Mouse (Mus musculus) kidney, adult 11 months (tissue): ENCODE measurements at regions not wholly inside any gene's neighbourhood (a gene's known extent, or its start where the extent isn't known, plus 50 kb on each side); places are given as distances from the start of the nearest gene placed in this dataset.
A peak's percentile ranks its signal among the peaks of the same experiment; 100 is the strongest.

Source experiments
- DNase-seq: peaks from one replicate; pipeline ENCODE4 v3.0.0; 2022

GRCm38 (mm10) chr1:81516575-81517210 lies 439.9 kb downstream of the Nyap2 start:
- DNase-seq, result no peak

DNA sequence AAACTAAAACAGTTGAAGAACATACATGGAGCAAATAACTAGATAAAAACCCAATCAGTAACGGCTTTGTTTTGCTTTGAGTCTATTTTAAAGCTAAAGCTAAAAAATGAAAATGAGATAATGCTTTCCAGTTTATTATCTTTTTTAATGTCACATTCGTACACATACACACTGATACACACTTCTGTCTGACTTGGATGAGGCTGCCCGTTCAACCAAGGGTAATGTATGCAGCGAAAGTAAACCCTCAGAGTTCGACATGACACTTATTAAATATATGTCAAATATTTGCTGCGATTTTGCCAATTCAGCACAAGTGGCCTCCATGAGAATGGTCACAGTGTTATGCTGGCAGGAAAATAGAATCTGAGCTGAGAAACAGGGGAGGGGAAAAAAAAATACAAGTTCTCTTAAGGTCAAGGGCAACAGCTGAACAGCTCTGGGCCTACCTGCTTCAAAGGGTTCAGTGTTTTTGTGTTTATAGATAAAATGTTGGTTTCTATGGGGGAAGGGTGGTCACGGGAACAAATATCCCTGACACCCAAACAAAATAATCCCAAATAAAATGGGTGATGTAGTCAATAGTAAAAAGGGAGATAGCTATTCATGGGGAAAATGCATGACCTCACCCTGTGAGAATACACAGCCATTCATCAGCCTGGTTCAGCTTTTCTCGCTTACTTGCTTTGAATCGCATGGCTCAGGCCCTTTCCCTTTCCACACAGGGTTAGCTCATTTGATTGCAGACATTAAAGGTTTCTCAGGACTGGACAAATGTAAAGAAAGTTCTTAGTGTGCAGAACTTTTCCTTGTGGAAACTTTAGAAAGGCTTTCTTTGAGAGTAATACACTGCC lies 443.9 kb downstream of the Nyap2 start:
- DNase-seq, result no peak

DNA sequence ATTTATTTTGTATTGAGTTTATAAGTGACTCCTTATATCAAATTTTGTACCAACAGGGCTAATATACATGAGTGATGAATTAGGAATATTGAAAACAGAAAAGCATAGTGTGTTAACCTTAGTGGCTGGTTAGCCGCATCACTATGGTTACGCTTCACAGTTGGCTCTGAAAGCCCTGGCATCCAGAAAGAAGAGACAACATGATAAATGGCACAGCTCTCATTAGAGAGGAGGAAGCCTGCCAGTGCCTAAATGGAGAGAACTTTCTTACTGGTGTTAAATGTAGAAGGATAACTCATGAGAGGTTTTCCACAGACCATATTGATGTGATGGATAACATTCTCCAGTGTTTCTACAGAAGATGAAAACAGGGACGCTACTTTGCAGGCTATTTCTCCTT lies 446.2 kb downstream of the Nyap2 start:
- no peak for DNase-seq

DNA sequence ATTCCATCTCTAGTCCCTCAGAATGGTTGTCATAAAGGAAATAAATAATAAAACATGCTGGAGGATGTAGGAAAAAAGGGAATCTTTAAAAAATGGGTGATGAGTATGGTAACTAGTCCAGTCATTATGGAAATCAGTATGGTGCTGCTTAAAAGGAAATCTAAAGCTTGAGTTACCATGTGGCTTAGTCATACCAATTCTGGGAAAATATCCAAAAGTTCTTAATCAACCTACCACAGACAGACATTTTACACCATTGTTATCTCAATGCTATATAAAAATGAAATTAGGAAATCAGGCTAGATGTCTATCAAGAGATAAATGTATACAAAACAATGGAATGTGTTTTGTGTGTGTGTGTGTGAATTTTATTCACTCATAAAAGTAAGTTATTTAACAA lies 449.1 kb downstream of the Nyap2 start:
- DNase-seq, result no peak

GRCm38 (mm10) chr1:81537836-81538235 lies 461.1 kb downstream of the Nyap2 start:
- no peak for DNase-seq

- no peak for DNase-seq
Measured at GRCm38 (mm10) chr1:81539591-81540311, 463.0 kb downstream of the Nyap2 start.

DNA sequence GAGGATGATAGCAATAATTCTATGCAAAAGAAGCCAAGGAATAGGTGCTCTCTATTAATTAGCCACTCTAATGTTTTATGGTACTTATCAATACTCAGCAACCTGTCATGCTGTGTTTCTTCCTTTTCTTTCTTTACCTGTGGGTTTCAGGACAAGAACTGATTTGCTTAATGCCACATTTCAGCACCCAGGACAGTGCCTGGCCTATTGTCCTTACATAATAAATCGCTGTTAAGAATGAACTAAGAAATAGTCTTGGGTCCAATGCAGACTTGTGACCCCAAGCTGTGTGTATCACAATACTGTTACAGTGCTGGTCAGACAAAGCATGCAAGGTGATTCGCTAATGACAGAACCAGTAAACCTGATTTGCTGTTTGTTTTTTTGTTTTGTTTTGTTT lies 472.2 kb downstream of the Nyap2 start:
- no peak for DNase-seq

GRCm38 (mm10) chr1:81549706-81550105 lies 473.0 kb downstream of the Nyap2 start:
- DNase-seq, result no peak

DNA sequence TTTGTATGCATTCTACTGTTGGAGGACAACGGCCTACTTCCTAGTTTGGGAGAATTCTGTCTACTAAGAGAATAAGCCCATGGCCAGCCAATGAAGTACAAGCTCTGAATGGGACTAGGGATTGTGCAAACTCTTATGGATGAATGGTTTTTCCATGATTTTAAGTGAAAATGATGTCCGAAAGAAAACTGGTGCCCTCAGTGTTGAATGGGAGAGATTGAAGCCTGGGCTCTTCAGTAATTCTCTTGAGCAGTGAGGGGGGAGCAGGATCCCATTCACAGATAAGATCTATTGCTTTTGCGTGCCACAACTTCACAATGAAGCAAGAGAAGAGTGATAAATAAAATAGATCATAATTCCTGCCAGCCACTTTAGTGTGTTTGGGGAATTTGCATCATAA lies 476.0 kb downstream of the Nyap2 start:
- no peak for DNase-seq

- DNase-seq, result no peak
Measured at GRCm38 (mm10) chr1:81576965-81577664, 500.4 kb downstream of the Nyap2 start.

GRCm38 (mm10) chr1:81577665-81578201 lies 501.0 kb downstream of the Nyap2 start:
- DNase-seq, result no peak

DNA sequence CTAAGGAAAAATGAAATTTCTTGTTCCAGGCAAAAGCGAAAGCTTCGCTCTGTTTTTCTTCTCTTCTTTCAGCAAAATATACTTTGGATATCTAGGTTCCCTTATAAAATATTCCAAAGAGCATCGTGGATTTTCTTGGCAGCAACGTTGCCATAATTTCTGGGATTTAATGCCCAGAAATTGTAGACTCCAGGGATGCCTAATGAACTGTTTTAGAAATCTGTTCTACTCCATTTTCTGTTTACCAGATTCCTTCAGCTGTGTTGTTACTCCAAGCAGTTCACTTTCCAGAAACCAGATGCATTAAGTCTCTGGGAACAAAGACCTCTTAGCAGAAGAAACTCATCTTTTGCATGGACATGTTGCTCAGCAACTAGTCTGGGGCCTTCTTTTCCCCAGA lies 504.5 kb downstream of the Nyap2 start:
- no peak for DNase-seq

DNA sequence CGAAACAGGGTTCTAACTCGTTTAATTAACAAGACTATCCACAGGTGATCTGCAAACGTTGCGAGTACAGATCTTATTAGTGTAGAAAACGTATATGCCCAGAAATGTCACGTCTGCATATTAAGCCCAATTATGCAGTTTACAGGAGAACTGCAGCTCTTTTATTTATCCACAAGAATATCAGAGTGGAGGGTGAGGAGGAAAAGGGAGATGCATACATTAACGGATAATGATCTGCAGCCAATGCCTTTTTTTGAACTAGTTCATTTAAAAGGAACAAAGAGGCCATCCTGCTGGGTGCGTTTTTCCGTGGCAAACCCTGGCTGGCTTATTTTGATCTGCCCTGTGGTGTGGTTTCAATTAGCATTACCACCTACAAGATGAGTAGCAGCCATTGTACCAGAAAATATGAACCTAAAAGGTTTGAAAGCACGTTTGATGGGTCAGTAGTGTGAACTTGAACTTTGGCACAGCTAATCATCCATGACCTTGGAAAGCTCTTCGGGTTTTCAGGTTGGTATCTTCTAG lies 511.1 kb downstream of the Nyap2 start:
- DNase-seq, result no peak

DNA sequence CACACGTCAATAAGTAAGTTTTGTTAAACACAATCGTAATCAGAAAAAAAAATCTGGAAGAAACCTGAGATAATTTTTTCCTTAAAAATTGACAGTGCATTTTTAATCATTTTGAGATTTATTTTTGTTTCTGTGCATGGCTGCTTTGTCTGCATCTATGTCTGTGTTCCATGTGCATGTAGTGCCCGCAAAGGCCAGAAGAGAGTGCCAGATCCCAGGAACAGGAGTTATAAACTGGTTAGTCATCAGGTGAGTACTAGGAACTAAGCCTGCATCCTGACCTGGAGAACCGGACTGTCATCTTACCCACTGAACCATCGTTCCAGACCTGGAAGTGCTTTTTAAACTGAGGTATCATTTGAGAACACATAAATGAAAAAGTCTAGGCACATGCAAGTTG lies 514.9 kb downstream of the Nyap2 start:
- no peak for DNase-seq

DNA sequence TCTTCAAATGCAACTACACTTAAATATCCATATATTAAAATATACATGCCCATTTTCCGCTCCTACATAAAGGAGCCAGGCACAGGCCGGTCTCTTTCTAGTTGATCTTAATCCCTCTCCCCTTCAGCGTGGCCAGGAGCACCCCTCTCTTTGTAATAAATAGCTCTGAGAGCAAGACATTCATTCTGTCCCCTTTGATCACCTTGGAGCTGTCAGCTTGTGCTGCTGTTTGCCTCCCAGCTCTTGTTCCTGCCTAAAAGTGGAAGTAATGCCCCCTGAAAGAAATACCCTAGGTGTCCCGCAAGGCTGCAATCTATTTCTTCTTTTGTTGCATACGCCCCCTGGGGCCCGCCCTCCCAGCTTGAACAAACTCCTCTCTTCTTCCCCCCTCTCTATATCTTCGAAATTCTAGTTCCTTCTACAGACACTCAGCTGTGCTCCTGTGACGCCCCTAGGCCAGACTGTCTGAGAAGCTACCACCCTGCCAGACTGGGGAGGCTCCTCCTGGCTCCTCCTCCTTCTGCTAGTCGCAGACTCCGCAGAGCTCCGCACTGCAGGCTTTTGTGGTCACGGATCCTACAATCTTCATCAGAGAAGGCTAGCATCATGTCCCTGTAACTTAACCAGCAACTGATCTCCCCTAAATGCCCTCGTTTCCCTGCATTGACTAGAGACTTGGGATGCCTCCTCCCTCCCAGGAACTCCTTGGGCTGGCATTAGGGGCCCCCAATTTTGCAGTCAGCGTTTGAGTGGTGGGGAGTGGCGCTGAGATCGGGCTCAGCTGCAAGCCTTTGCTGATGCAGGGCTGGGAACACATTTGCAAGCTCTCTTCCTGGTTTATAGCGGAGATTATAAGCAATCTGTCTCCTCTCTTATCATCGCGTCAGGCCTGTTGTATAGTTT lies 516.8 kb downstream of the Nyap2 start:
- no peak for DNase-seq

DNA sequence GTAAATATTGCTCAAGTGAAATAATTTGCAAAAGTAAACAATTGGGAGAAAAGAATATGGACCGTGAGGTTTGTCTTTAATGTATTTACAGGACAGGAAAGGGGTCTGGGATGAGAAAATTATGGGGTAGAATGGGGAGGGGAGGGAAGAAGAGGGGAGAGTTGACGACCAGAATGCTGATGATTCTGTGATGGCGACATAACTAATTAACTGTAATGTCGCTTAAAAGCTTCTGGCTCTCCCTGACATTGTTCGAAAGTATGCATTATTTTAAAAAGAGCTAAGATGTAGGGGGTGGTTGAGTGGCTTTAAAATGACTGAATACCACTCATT lies 517.4 kb downstream of the Nyap2 start:
- DNase-seq, result no peak

DNA sequence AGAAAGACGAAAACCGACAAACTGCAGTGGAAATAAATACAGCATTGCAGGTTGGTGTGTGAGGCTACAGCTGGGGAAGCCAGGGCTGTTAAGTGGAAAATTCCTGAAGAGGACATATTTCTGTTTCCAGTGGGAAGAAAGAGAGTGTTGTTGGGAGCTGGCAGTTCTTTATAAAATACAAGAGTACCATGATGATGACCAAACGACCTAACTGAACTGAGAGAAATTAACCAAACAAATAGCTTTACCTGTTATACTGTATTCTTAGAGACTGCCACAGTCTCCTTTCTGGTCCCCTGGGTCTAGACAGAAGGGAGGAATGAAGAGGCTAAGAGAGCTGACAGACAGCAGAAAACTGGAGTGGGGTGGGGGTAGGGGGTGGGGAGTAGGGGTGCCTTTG lies 517.9 kb downstream of the Nyap2 start:
- no peak for DNase-seq

- no peak for DNase-seq
Measured at GRCm38 (mm10) chr1:81608772-81609171, 532.0 kb downstream of the Nyap2 start.

DNA sequence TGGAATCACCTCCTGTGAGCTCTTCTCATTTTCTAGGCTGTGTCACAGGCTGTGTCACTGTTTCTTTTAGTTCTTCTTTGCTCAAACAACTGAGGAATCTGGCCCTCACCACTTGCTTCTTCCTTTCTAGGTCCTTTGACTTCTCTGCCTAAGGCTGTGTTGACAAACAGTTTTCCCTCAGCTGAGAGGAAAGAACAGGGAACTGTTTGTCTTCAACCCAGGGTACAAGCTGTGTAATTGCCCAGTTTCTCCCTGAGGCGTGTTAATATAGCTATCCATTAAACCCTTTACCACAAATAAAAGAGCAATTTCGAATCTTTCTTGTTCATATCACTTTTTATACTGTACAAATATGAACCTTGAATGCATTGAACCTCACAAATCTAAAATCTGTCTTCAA lies 542.1 kb downstream of the Nyap2 start:
- no peak for DNase-seq

GRCm38 (mm10) chr1:81624141-81624540 lies 547.4 kb downstream of the Nyap2 start:
- DNase-seq, result peak; percentile 81

GRCm38 (mm10) chr1:81632704-81633103 lies 556.0 kb downstream of the Nyap2 start:
- DNase-seq, result no peak

DNA sequence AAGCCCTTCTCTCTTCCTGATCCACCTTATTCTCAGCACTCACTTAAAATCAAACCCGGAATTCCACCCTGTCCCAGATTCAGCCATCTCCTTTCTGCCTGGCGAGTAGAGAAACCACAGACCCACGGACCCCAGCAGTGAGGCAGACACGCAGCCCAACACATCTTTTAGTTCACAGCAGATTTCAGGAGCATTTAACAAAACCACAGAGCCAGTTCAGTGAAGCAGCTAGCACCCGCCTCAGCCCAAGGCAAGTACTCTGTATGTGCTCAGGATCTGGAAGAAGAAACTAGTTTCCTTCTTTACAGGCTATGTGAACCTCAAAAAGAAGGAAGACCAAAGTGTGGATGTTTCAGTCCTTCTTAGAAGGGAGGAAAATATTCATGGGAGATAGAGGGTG lies 560.6 kb downstream of the Nyap2 start:
- no peak for DNase-seq
